Mouse (Mus musculus) thymus, adult 2 months (tissue): Measurements from ENCODE around the gene Sema3a.

Experiments used
- CTCF ChIP-seq: fragments of 200-500 bp; IDR thresholded peaks from 2 replicates; pipeline ENCODE4 v1.5.1; 2012; ENCODE audit warnings: mild to moderate bottlenecking, control low read depth, low read length, moderate library complexity, borderline replicate concordance; ENCODE audit not compliant: control insufficient read depth, poor library complexity, insufficient read depth; ENCODE audit errors: extremely low read depth
- POLR2A ChIP-seq: fragments of 200-500 bp; IDR thresholded peaks from 2 replicates; pipeline ENCODE4 v1.6.1; 2012; ENCODE audit warnings: mild to moderate bottlenecking, low read length, control low read depth, moderate library complexity; ENCODE audit not compliant: control insufficient read depth, poor library complexity, insufficient read depth; ENCODE audit errors: extremely low read depth

GRCm38 (mm10) chr5:13585559-13586207 lies 460.5 kb downstream of the Sema3a start:
- no peak for TF ChIP-seq POLR2A
- TF ChIP-seq CTCF: no peak
